Mouse (Mus musculus) layer of hippocampus, adult 11-12 months (tissue): ENCODE data around the gene Hacd4.
"Not testable (repeated sequence)": the region's sequence is repeated elsewhere in the genome, so short reads cannot be mapped to it uniquely, and the experiment has no call there.

Experiments used
- DNase-seq: peaks from one replicate; pipeline ENCODE4 v3.0.0; 2022; ENCODE audit warnings: low spot score

Gene Hacd4

DNA sequence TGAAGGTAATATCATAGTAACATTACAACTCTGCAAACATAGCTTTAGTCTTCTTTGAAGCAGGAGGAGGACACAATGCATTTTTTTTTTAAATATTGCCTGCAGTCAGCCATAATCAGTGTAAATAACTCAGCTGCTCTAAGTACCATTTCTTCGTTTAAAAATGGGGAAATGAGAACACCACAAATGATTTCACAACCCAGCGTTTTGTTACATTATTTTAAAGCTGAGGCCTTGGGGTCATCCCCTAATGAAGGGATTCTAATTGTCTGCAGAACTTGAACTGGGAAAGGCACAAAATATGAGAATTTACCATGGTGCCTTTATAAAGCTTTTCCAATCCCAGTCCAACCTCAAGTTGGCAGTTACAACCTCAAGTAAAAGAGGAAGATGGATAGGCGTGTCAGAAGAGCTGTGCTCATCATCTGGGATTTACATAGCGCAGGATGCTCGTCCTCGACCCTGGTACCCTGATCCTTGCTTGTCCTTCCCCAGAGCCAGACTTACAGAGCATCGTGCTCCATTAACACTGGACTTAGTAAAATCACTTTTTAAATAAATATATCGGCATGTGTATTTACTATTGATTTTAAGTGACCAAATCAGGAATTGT, 6.2 kb downstream of the Hacd4 start:
- DNase-seq, result no peak

DNA sequence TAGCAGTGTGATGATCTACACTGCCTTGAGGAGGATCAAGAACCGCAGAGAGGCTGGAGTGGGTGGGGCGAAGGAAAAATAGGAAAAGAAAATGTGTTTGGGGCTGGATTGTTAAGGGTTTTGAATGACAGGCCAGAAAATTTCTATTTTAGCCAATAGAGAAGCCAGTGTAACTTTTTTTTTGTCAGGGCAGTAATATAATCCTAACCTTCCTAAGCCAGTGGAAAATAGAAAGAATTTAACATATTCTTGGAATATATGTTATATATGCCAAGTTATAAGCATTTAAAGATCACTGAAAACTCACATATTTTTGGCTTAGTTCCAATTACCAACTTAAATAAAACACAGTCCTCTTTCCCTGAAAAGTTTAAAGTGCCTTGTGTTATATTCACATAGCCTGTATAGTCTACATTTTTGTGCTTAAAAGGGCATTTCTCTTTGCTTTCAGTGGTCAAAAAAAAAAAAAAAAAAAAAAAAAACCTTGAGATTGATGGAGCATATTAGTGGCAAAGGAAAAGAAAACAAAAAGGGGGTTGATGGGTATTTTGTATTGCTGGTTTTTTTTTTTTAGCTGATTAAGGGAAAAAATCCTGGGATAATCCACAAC, 11.0 kb downstream of the Hacd4 start:
- DNase-seq, result no peak

DNA sequence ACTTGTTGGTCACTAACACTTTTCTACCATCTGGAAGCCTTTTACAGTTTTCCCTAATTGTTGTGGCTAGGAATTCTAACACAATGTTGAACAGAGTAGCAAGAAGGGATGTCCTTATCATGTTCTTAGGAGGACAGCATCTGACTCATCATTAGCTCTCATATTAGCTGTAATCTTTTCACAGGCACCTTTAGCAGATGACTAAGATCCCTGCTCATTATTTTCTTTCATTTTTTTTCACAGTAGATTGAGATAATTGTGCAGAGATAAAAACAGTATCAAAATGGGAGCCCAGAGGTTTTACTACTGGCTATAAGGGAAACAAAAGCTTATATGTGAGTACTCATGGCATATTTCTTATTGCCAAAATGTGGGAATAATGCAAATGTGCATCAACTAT, 14.2 kb downstream of the Hacd4 start:
- DNase-seq, result no peak

DNA sequence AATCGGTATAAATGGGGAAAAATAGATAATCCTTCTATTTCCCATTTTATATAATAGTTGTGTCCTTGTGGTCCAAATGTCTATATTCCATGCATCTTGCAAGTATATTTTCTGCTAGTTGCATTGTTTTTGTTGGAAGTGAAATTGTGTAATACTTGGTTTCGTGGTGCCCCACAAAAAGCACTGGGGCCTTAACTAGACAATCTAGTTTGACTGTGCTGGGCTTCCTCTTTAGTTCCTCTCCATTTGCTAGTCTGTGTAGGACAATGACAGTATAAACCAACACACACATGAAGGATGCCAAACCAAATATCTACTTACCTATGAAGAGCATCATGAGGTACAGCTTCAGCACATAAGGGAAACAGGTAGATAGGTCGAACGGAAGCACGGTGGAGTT, 19.4 kb downstream of the Hacd4 start:
- no peak for DNase-seq

DNA sequence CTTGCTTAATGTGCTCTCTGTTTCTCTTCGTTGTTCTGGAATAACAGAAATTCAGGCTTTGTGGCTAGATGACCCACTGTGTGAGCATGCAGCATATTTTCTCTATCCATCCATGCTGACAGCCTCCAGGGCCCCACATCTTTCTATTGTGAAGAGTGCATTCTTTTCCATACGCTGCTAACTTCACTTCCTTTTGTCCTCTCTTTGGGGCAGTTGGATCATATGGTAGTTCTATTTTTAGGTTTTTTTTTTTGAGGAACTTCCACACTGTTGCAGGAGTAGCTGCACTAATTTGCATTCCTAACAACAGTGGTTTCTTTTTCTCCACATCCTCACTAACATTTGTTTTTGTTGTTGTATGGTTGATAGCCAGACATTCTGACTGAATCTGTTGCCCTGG, 23.7 kb downstream of the Hacd4 start:
- no peak for DNase-seq

DNA sequence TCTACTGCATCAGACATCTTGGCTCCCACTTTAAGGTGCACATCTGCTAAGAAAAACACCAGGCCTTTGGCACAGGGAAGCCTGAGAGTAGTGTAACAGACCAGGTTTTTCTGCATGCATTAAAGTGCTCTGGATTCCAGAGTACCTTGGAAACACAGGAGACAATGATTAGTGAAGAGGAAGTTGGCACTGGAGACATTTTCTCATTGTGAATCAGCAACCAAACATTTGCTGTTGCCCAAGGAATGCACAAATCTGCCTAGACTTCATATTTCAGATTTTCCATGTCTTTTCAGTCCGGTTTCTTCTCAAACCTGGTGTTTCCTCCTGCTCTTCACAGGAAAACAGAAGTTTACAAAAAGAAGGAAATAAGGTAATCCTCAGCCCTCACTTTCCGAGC, 26.4 kb downstream of the Hacd4 start:
- DNase-seq, result no peak

DNA sequence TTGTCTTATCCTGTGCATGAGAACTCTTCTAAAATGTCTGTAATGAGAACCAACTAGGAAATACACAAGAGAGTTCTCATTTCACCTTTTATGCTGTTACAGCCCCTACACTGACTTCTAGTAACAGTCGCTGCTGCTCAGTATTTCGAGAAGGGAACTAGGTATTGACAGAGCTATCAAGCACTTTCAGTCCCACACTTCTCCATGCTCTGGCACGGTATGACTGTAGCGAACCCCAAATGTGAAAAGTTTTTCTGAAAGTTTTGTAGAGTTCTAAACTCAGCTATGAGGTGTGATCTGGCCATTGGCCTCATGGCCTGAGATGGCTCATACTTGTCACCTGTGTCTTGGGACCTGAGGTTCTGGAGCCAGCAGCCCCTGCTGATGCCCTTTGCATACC, 29.4 kb downstream of the Hacd4 start:
- no peak for DNase-seq

DNA sequence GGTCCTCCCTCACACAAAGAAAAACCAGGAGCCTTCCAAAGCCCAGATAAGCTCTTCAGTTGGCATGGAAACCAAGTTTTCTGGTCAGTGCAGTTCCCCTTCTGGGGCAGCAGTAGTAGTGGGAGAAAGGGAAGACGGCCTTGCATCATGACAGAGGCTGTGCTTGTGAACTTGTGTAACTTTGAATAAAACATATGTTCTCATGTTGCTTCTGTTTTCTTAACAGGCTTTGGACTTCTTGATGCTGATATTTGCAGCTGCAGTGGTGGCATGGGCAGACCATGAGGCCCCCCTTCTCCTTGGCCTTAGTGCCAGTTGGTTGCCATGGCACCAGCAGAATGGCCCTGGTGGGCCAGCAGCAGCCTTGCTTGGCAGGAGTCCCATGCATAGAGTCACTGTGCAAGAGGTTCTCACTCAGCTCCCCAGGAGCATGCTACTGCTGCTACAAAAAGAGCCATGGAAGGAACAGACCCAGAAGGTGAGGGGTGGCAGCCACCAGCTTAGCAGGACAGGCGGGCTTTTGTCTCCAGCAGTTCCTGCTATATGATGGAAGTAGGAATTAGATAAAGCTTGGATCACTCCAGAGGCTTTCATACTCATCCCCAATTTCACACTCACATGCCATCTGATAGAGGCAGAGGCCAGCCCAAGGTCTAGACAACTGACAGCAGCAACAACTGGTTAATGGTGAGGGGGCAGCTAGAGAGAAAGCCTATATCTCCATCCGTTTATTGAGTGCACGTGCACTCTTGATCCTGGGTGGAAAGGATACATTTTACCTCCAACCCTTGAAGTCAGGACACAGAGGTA, 31.6 kb downstream of the Hacd4 start:
- peak; percentile 48 for DNase-seq

DNA sequence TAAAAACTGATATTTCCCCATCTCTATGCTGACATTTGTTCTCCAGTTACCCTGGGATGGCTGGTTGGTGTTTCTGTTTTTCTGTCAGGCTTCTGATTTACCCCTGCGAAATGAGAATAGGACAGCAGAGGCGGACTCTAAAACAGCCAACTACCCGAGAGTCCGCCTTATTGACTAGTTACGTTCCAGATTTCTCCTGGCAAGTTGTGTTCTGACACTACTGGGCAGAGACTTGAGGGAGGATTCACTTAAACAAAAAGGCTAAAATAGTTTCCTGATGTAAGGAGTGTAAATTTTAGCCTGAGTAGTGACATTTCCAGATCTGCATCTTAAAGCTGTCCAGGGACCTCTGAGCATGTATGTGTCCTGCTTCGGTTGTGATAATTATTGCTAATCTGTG, 35.8 kb downstream of the Hacd4 start:
- DNase-seq, result no peak

DNA sequence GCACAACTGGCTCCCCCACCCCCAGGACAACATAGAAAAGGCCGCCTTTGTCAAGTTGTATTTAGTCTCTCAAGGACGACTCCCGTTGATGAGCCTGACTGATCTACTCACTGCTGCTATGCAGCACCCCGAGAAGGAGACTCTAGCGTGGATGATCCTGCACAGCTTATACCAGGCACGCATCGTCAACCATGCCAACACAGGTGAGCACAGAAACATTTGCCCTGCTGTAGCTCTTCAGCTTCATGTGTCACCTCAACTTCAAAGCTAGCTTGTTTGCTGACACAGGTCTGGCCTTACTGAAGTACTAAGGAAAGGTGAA, 37.8 kb downstream of the Hacd4 start:
- DNase-seq, result no peak

DNA sequence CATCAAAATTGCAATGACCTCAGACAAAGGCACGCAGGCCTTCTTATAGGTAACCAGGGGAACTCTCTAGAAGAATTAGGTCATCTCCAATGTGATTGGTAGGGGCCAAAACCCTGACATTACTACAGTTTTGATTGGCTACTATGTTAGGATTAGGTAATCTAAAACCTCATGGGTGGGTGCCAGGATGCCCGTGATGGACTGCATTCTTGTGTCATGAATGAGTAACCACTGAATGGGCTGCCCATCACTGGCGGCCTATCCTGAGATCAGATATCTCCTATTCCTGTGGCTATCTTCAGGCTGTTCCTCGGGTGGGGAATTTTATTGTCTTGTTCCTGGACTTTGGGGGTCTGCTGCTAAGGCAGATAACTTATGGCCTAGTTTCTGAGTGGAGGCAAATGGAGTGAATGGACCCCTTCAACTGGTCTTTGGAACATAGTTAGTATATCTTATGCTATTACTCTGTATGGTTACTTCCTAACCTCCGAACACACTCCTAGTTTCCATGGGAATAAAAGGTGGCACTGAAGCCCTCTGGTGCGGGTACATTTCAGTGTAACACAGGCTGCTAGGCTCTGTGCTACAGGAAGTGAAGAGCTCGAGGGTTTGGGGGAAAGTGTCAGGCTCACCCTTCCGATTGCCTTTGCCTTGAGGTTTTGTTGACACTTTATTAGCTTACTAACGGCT, 38.3 kb downstream of the Hacd4 start:
- DNase-seq, result no peak

DNA sequence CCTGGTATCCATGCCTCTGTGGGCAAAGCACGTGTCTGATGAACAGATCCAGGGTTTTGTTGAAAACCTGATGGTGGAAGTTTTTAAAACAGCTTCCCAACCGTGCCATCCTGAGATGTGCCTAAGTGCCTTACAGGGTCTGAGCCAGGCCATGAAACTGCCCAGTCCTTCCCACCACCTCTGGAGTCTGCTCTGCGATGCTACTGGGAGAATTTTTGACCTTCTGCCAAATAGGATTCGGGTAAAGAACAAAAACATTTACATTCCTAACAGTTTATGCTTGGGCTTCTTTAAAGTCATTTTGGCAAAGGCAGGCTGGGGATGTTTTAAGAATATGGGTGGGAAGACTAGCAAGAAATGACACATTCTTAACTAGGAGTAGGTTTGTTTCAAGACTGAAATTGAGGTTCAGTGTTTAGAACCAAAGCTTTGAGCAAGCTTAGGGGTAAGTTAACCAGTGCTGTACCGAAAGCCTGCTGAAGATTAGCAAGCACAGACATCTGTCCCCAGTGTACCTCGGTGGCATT, 41.7 kb downstream of the Hacd4 start:
- no peak for DNase-seq

DNA sequence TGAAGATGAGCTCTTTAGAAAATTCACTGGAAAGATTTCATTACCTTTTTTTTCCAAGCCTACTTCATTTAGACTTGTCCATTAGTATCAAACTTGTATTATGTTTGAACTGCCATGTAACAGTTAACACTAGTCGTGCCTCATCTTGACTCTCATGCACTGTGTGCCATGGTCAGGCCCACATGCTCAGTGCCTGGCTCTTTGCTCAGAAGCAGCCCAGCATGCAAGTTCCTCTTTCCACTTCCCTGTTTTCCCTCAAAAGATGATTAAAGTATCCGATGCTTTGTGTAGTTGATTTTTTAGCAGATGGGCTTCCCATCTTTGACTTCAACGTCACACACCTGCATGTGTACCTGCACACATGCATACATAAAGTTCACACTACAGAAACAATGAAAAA, 43.0 kb downstream of the Hacd4 start:
- DNase-seq, result no peak

DNA sequence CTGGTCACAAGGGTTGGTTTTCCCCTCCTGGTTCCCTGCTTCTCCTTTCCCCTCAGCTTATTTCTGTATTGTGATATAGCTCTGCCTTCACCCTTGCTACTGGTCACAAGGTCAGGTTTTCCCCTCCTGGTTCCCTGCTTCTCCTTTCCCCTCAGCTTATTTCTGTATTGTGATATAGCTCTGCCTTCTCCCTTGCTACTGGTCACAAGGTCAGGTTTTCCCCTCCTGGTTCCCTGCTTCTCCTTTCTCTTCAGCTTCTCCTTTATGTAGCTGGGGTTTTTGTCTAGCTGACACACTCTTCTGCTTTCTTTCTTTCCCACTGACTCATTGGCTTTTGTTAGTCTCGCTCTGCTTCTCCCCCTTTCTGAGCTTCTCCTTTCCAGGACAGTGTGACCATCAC, 48.1 kb downstream of the Hacd4 start:
- not testable (repeated sequence) for DNase-seq

DNA sequence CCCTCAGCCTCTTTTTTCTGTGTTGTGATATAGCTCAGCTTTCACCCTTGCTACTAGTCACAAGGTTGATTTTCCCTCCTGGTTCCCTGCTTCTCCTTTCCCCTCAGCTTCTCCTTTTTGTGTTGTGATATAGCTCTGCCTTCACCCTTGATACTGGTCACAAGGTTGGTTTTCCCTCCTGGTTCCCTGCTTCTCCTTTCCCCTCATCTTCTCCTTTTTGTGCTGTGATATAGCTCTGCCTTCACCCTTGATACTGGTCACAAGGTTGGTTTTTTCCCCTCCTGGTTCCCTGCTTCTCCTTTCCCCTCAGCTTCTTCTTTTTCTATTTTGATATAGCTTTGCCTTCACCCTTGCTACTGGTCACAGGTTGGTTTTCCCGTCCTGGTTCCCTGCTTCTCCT, 48.7 kb downstream of the Hacd4 start:
- DNase-seq, result no peak

DNA sequence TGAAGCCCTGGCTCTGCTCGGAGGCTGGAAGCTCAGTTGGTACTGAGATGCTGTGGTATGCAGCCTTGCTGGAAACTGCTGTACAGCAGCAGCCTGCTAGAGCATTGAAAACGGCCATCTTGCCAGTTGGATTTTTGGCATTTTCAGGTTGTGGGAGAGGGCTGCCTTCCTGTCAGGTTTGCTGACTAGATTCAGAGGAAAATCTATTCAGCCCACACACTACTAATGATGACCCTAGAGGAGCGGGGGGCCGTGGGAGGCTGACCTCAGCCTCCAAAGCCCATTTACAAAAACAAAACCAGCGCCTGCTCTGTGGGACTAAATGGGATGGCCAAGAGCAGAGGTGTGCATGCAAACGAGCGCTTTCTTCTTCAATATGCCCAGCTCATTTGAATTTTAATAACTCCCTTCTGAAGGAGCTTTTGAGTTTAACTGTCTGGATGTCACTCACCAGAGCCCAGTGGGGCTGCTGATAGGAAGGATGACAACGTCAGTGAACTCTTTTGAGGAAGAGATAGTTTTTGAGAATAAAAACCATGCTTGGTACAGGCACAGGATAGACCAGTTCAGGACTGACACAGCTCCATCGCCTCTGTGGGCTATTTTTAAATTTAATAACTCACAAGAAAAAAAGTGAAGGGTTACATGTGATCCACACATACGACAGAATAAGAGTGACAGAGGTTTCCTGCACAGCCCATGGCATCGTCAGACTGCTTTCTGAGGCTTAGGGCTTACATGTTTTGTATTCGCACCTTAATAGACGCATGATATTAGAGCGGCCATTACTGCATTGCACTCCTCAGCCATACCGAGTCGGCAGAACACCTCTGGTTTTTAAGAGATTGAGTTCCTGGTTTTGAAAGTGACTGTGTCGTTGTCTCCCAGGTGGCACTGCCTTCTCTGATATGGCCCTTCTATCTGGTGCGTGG, 66.2 kb downstream of the Hacd4 start:
- no peak for DNase-seq

DNA sequence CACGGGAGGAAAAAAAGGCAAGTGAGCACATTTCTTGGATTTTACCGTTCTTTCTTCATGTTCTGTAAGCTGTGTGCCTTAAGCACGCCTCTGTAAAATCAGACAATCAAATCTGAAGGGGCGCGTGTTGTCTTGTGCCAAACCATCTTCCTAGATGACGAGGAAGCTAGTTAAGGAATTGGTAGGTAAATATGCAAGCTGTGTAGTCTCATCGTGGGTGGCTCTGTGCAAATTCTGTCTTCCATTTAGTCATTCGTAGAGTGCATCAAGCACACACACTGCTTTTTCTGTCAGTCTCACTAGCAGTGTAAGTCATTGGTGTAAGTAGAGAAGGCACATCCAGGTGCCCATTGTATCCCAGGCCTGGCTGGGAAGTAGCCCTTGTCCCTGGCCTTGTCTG, 67.9 kb downstream of the Hacd4 start:
- no peak for DNase-seq

DNA sequence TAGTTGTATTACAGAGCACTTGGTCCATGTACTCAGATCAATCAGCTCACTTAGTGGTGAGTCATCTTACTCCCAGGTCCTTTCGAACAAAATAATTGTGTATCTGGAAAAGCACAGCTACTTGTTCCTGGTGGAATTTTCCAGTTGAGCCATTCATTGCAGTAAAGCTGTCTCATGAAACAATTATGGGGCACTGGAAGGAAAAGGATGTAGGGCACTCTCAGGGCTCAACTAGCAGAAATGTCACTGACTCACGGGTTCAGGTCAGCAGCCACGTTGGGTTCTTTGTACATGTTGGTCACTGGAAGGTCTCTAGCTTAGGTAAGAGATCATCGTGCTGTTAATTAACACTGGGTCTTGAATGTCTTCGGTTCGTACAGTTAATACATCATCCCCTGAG, 68.8 kb downstream of the Hacd4 start:
- DNase-seq, result no peak

DNA sequence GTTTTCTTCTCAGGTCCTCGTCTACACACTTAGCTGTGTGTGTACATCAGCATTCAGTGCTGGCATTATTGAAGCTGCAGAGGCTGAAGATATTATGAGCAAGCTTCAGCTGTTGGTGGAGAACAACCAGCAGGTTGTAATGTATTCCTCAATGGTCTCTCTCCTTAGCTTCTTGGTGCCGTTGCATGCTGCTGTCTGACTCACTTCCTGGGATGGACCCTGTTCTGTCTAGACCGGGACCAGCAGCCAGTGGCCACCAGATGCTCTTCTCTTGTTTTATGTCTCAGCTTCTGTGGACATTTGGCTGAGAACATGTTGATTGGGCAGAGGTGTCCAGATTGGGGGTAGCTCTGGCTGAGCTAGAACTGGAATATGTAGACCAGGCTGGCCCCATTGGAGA, 81.3 kb downstream of the Hacd4 start:
- no peak for DNase-seq

DNA sequence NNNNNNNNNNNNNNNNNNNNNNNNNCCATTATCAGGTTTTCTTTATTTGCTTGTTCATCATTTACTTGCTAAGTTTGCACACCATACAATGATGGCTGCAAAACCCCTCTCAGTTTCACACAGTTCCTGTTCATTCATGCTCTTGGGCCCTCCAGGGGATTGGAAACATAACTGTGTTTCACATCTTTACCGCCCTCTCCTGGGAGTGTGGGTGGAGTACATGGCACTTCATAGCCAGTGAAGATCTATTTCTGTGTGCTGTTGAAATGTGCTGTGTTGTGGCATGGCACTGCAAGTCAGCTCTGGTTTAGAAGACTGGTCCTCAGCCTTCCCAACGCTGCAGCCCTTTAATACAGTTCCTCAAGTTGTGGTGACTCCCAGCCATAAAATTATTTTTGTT, 82.1 kb downstream of the Hacd4 start:
- DNase-seq, result peak; percentile 34

DNA sequence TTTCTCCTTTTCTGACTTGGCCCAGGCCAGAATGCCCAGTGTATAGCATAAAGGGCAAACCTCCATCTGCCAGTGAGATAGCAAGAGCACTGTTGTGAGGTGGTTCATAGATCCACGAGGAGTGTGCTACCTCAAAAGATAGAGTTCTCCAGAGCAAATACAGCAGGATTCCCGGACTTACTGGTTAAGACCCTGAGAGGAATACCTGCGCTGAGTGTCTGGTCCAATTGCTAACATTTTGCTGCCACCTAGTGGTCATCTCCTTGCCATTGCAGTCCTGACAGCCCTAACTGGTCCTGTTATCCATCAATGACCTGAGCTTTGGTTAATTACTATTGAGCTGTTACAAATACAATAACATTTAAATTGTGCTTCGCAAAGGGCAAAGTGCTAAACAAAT, 87.8 kb downstream of the Hacd4 start:
- peak; percentile 75 for DNase-seq
